Mouse (Mus musculus) stomach, embryonic 14.5 days (tissue): ENCODE data around the gene Kat5. TPM values are rescaled to one million over a fixed set of nuclear protein-coding genes. Genes with fewer than 3 reads are reported as not detected.
A peak's percentile ranks its signal among the peaks of the same experiment; 100 is the strongest.

Experiments
- ATAC-seq: fragments of 200-750 bp; cut with Nextera tagmentation; 2 replicates; pipeline ENCODE4 v1.8.0; 2017; ENCODE audit warnings: low read depth, moderate TSS enrichment; ENCODE audit not compliant: insufficient number of reproducible peaks, insufficient read depth, low FRiP score
- H3K27ac ChIP-seq: fragments of 300-500 bp; sonication (generic); 2 replicates; pipeline ENCODE4 v1.5.1; 2014; ENCODE audit warnings: mild to moderate bottlenecking, low read length, moderate library complexity, mixed read lengths
- H3K27me3 ChIP-seq: fragments of 300-500 bp; sonication (generic); 2 replicates; pipeline ENCODE4 v1.6.1; 2014; ENCODE audit warnings: low read length, control low read depth, mixed read lengths; ENCODE audit not compliant: control insufficient read depth, insufficient read depth
- H3K36me3 ChIP-seq: fragments of 300-500 bp; sonication (generic); 2 replicates; pipeline ENCODE4 v1.6.1; 2014; ENCODE audit warnings: mild to moderate bottlenecking, control low read depth, low read length, moderate library complexity, mixed read lengths; ENCODE audit not compliant: control insufficient read depth, insufficient read depth
- H3K4me1 ChIP-seq: fragments of 300-500 bp; sonication (generic); 2 replicates; pipeline ENCODE4 v1.6.1; 2014; ENCODE audit warnings: low read length, control low read depth, mixed read lengths; ENCODE audit not compliant: control insufficient read depth, insufficient read depth
- H3K4me2 ChIP-seq: fragments of 300-500 bp; sonication (generic); replicated peaks from 2 replicates; pipeline ENCODE4 v1.6.1; 2014; ENCODE audit warnings: low read depth, low read length, control low read depth
- H3K4me3 ChIP-seq: fragments of 300-500 bp; sonication (generic); 2 replicates; pipeline ENCODE4 v1.5.1; 2014; ENCODE audit warnings: low read depth, low read length, control low read depth
- H3K9ac ChIP-seq: fragments of 300-500 bp; sonication (generic); replicated peaks from 2 replicates; pipeline ENCODE4 v1.6.1; 2014; ENCODE audit warnings: low read depth, mild to moderate bottlenecking, control low read depth, low read length, moderate library complexity, mixed read lengths
- H3K9me3 ChIP-seq: fragments of 300-500 bp; sonication (generic); 2 replicates; pipeline ENCODE4 v1.6.1; 2016; ENCODE audit warnings: low read depth, low read length, control low read depth; ENCODE audit not compliant: control insufficient read depth
- WGBS: fragments of 180-500 bp; shearing (Covaris S2); extraction: QIAGEN DNeasy Blood & Tissue Kit; methylation state at CpG from one replicate; pipeline ENCODE4 v1.1.7; 2014; 5-methylcytosine and 5-hydroxymethylcytosine counted together
- polyA plus RNA-seq: library from polyadenylated mRNA; unstranded; fragments of >200 nt; fragmentation: Nextera tagmentation; extraction: Ambion mirVana; gene quantifications from 2 replicates; pipeline ENCODE4 v1.2.1, GENCODE M21; 2014

Gene Kat5
- polyA plus RNA-seq = 30.5 and 37.0 TPM in 2 replicates

GRCm38 (mm10) chr19:5609547-5610404 lies at the start of gene Kat5:
Gene Kat5, minus strand, starts transcription at chr19:5610237.
- WGBS = under 1% methylated on average over 54 of the region's 55 CpGs
- H3K4me3 ChIP-seq = peak within 1 kb of the TSS; percentile 61
- H3K9ac ChIP-seq = peak within 1 kb of the TSS; percentile 71
- peak within 1 kb of the TSS; percentile 97 for H3K27ac ChIP-seq
- ATAC-seq = peak; percentile 91
- H3K27me3 ChIP-seq = no peaks in the 10 kb centered on the region
- peak within 1 kb of the TSS; percentile 70 for H3K4me2 ChIP-seq
- H3K36me3 ChIP-seq = peaks cover 41% of the 10 kb centered on the region
- no peaks in the 10 kb centered on the region for H3K9me3 ChIP-seq
- H3K4me1 ChIP-seq = peaks cover 10% of the 10 kb centered on the region

DNA sequence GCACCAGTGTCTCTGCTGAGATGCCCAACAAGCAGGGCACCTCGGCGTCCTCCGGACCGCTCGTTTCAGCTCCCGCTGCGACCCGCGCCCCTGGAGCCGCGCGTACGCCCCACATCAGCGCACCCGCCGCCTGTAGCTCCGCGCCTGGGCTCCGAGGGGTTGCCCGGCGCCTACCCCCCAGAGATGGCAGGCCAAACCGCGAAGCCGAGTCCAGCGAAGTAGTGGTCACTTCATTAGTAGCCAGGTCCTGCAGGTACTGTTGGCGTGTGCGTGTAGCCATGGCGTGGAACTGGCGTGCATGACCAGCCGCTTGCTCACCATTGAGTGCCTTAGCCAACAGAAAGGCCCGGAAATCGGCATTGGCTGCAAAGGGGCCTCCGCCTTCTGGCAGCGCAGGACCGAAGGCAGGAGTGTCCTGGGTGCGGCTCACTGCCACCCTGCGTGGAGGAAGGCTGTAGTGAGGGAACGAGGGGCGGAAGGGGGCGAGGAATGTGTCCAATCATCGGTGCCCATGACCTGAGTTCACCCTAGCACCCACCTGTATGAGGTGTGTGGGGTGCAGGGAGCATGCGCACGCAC lies 44.8 kb upstream of the Kat5 start:
- Histone ChIP-seq H3K9me3 (no peaks in the 10 kb centered on the region), H3K27ac (no peak overlapping the region), H3K4me2 (peak overlapping the region; percentile 73), H3K4me3 (peak overlapping the region; percentile 38), H3K9ac (no peak overlapping the region), H3K27me3 (no peaks in the 10 kb centered on the region), H3K36me3 (peaks cover 15% of the 10 kb centered on the region; the same call in 1 of the 2 replicates), H3K4me1 (peaks cover 9% of the 10 kb centered on the region)
- no peak for ATAC-seq
- 16% methylated on average over 43 of the region's 43 CpGs for WGBS

GRCm38 (mm10) chr19:5653969-5654719 lies 44.1 kb upstream of the Kat5 start:
- Histone ChIP-seq H3K27me3 (no peaks in the 10 kb centered on the region), H3K9me3 (no peaks in the 10 kb centered on the region), H3K4me3 (peak overlapping the region; percentile 38), H3K27ac (no peak overlapping the region), H3K4me2 (peak overlapping the region; percentile 73), H3K9ac (peak overlapping the region; percentile 28; the same call in 1 of the 2 replicates), H3K4me1 (peaks cover 12% of the 10 kb centered on the region), H3K36me3 (peaks cover 14% of the 10 kb centered on the region; the same call in 1 of the 2 replicates)
- peak; percentile 66 for ATAC-seq
- WGBS = 12% methylated on average over 62 of the region's 62 CpGs

- no peak overlapping the region for H3K4me2 ChIP-seq
- peaks cover 13% of the 10 kb centered on the region for H3K4me1 ChIP-seq
- peaks cover 14% of the 10 kb centered on the region; the same call in 1 of the 2 replicates for H3K36me3 ChIP-seq
- 81% methylated on average over 6 of the region's 6 CpGs for WGBS
- no peak overlapping the region for H3K9ac ChIP-seq
- no peaks in the 10 kb centered on the region for H3K9me3 ChIP-seq
- no peaks in the 10 kb centered on the region for H3K27me3 ChIP-seq
- H3K27ac ChIP-seq = no peak overlapping the region
- no peak for ATAC-seq
- no peak overlapping the region for H3K4me3 ChIP-seq
Observed at GRCm38 (mm10) chr19:5652570-5652969, 42.5 kb upstream of the Kat5 start.

DNA sequence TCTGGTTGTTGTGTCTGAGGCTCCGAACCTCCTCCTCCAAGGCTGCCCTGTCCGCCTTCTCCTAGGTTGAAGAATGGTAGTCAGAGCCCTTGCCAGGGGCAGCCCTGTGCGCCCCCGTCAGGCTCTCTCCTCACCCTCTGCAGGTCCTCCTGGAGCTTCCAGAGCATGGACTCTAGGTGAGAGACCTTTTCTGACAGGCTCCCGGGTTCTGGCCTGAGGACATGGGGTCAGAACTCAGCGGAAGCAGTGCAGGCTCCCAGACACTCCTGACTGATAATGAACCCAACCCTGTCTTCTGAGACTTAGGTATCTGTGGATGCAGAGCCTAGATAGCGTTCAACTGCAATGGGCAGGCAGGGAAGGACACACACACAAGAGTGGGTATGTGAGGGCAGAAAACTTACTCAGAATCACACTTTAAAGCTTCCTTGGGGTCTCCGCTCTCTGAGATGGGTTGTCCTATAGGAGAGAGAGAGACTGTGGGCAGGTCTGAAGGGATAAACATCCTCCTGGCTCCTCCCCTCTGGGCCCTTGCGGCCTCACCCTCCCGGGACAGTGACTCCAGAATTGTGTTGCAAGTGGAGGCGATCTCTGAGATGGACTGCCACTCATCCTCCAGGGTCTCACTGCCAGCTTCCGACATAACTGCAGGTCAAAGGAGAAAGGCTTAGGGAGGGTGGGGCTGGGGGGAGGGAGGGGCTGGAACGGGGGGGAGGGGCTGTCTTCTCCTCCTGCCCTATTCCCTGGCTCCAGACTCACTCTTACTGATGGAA lies 41.7 kb upstream of the Kat5 start:
- WGBS = 67% methylated on average over 13 of the region's 13 CpGs
- Histone ChIP-seq H3K27ac (no peak overlapping the region), H3K27me3 (no peaks in the 10 kb centered on the region), H3K4me1 (peaks cover 13% of the 10 kb centered on the region), H3K9ac (no peak overlapping the region), H3K9me3 (no peaks in the 10 kb centered on the region), H3K4me2 (no peak overlapping the region), H3K4me3 (no peak overlapping the region), H3K36me3 (peaks cover 23% of the 10 kb centered on the region)
- no peak for ATAC-seq

GRCm38 (mm10) chr19:5649298-5649741 lies 39.3 kb upstream of the Kat5 start:
- H3K9me3 ChIP-seq = no peaks in the 10 kb centered on the region
- H3K4me1 ChIP-seq = peaks cover 9% of the 10 kb centered on the region
- H3K9ac ChIP-seq = peak overlapping the region; percentile 12; the same call in 1 of the 2 replicates
- WGBS = 65% methylated on average over 6 of the region's 6 CpGs
- peaks cover 45% of the 10 kb centered on the region for H3K36me3 ChIP-seq
- H3K27ac ChIP-seq = peak overlapping the region; percentile 86; the same call in 1 of the 2 replicates
- H3K4me3 ChIP-seq = peak overlapping the region; percentile 22
- peak overlapping the region; percentile 54 for H3K4me2 ChIP-seq
- H3K27me3 ChIP-seq = no peaks in the 10 kb centered on the region
- ATAC-seq = peak; percentile 23; the same call in 1 of the 2 replicates

DNA sequence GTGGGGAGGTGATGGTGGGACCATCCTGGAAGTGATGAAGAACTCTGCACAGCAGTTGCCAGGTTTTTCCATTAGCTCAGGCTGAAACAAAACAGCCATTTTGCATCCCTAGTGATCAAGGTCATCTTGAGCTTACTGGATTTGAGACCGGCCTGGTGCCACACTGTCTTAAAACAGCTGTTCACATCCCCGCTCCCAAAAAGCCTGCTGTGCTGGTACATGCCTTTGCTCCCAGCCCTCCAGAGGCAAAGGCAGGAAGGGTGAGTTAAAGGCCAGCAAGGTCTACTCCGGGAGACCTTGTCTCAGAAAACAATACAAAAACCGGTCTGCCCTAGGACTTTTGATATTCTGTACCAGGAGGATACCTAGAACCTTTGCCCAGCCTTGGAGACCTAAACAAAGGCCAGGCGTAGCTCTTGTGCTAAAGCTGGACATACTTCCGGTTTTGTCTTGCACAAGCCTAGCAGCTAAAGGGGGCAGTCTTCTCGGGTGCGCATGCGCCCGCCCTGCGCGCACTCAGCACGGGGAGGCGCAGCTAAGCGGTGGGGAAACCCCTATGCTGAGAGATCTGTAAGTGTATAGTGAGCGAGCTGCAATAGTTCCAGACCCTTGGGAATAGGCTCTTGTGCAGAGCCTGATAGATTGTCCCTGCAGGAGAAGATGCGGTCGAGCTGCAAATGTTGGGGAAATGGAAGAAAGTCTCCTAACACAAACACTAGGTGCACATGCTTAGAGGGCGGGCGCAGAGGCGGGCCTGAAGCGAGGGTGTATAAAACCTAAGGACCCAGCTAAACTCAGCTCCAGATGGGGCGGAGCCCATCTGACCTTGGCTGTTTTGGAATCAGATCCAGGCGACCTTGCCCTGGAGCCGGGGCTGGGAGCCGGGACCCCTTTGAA lies 38.6 kb upstream of the Kat5 start:
- peak overlapping the region; percentile 54 for H3K4me2 ChIP-seq
- peaks cover 4% of the 10 kb centered on the region; the same call in 1 of the 2 replicates for H3K4me1 ChIP-seq
- H3K27ac ChIP-seq = peak overlapping the region; percentile 86
- no peaks in the 10 kb centered on the region for H3K9me3 ChIP-seq
- H3K4me3 ChIP-seq = peak overlapping the region; percentile 22
- peaks cover 50% of the 10 kb centered on the region for H3K36me3 ChIP-seq
- no peaks in the 10 kb centered on the region for H3K27me3 ChIP-seq
- H3K9ac ChIP-seq = peak overlapping the region; percentile 12; the same call in 1 of the 2 replicates
- WGBS = 13% methylated on average over 26 of the region's 26 CpGs
- ATAC-seq = peak; percentile 88
